Mouse (Mus musculus) cerebral cortex, adult 2 months (tissue): ENCODE measurements around the gene Slc22a29.

ENCODE experiments used
- WGBS: fragments of 180-500 bp; shearing (Covaris S2); methylation state at CpG from one replicate; pipeline ENCODE4 v1.1.7; 2018; 5-methylcytosine and 5-hydroxymethylcytosine counted together

Gene Slc22a29

DNA sequence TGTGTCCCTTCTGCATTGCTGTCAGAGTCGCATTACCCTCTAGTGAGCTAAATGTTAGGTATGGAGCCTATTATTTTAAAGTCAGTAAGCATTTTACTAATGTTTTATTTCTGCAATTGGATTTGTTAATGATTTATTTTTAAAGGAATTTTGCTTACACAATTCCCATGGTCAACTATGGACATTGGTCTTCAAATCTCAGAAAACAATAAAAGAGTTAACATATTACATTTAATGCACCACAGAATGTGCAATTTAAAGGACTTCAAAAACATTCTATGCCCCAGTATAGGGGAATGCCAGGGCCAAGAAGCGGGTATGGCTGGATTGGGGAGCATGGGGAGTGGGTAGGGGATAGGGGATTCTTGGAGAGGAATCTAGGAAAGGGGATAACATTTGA is at the start of gene Slc22a29:
TSS of gene Slc22a29 (minus strand) at position 101 of the 400 bp plus-strand sequence.
- WGBS = 77% methylated on average over 2 of the region's 2 CpGs

DNA sequence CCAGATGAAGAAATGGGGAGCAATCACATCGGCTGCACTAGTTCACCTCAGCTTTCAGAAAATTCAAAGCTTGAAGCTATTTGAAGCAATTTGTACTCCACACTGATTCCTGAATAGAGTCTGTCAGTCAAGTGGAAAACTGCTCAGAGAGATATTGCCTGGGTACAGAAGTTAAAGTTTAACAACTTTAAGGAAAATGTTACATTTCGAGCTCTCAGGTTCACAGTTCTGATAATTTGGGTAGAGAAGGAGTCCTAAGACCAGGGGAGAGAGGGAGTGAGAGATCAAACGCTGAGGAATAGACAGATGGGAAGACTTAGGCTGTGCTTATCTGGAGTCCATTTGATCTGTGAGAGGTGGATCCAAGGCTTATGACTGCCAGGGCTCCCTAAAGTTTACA is 46.6 kb upstream of the Slc22a29 start:
- 84% methylated on average over 3 of the region's 3 CpGs for WGBS

DNA sequence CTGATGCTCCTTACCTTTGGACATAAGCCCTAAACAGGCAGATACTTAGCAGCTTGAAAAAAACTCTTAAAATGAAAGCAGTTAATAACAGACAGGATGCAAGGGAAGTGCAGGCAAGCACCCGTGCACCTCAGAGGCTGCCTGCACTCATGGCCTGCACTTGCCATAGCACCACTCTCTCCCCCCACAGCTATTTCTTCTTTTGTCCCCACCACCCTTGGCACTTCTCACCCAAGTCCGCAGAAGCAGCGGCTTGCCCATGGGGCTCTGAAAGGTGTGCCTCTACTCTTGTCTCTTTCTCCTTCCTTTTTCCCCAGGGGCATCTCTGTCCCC is 34.0 kb upstream of the Slc22a29 start:
- 21% methylated on average over 3 of the region's 3 CpGs for WGBS

DNA sequence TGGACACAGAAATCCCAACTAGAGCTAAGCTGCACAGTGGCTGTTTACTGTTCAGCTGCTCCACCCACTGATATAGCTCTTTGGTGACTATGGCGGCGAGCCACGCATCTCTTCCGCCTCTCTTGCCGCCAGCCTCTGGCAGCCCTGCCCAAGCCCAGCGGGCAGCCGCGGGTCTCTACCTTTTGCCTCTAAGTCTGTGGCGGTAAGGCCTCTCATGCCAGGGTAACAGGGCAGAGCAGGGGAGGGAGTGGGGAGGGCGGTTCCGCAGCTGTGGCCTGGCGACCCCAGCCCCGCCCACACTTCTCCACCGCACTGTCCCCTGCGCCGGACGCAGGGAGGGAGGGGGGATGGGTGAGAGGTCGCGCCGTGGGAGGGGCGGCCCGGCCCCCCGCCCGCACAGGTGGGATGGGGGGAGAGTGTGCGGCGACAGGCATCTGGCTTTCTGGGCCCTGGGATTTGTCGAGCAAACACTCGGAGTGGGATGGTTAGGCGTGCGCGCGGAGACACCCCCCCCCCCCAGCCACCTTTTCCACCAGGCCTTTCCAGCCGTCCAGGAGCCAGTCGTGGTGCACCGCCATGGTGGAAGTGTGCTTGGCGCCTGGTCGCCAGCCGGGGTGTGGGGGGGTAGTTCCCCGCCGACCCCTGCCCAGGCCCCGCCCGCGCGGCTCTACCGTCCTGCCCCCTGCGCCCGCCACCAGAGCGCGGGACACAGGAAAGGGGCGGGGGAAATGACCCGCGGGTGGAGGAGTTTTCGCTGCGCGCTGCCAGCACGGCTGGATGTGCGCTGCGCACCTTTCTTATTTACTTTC is 33.4 kb upstream of the Slc22a29 start:
- 17% methylated on average over 56 of the region's 58 CpGs for WGBS

DNA sequence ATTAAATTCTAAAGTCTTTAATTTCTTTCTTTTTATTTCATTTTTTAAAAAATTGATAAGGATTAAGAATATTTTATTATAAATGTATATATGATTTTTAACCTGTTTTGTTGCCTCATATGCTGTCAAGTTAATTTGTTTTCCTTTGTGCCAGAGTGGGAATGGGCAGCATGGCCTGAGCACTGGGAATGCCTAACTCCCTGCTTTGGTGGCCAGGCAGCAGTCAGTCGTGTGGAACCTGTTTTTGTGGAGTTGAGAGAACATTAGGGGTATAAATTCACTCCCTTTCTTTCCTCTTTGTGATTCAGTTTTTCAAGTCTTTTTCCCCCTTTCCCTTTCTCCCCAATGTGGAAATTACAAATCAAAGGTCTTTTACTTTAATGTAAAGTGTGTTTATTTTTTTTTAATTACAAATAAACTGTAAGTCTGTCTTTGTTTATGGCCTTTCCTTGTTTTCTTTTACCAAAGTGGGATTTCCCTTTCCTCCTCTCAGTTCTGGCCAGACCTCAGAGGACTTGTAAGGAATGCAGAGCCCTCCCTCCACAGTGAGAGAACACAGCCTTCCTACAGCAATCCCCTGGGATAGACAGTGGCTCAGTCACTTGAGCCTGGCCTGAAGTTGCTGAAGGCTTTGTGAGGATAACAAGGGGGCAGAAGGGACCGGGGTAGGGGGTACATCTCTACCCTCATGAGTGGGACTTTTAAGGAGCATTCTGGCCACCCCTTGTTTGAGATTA is 69.7 kb downstream of the Slc22a29 start:
- WGBS = 56% methylated on average over 2 of the region's 2 CpGs

DNA sequence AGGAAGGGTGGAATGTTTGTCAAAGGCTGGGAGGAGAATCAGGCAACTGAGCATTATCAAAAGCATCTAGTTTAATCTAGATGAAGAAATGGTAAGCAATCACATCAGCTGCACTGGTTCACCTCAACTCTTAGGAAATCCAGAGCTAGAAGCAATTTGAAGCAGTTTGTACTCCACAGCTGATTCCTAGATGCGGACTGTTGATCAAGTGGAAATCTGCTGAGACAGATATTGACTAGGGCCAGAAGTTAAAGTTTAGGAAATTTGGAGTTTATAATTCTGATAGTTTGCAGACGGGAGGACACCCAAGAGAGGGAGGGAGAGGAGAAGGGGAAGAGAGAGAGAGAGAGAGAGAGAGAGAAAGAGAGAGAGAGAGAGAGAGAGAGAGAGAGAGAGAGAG is 76.0 kb downstream of the Slc22a29 start:
- WGBS = 85% methylated on average over 2 of the region's 2 CpGs

DNA sequence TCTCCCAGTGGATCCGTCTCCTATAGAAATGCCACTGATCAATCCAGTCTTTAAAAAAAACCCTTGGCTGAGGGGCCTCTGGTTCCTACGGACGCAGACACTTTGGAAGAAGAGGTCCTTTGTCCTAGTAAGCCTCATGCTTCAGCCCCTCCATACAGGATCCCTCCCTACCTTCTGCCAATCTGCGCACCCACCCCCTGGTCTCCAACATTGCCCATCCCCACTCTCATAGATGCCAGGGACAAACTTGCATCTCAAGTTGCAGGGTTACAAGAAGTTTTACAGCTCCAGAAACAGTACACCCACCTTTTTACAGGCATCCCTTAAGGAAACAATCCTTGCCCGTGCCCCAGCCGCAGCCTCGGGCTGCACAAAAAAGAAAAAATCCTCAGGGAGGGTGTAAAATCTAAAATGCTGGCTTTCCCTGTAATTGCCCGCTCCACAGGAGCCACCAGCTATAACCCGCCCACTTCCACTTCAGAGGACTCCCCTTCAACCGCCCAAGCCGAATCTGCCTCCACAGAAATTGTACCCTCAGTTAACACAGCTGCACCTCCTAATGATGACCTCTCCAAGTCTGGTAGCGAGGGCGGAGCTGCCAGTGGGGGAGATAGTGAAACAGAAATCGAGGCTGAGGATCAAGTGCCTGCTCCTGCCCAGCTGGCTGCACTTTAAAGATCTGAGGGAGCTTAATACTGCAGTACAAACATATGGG is 84.4 kb downstream of the Slc22a29 start:
- 71% methylated on average over 14 of the region's 14 CpGs for WGBS

DNA sequence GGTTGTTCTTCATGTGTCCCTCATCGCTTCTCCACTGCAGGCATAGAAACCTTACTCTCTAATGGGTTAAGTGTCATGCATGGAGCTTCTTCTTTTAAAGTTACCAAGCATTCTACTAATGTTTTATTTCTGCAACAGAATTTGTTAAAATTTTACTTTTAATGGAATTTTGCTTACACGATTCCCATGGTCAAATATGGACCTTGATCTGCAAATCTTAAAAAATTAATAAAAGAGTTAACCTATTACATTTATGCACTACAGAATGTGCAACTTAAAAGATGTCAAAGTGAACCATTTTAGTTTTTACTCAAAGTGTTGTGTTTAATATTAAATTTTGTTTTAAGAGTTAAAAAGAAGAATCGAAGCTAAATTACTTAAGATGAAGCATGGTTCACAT is 86.8 kb downstream of the Slc22a29 start, which contains the start of gene Slc22a28:
TSS of gene Slc22a28 (minus strand) at position 102 of the 400 bp plus-strand sequence.
- 93% methylated on average over 2 of the region's 3 CpGs for WGBS
